Mouse (Mus musculus) spleen, adult 2 months (tissue): ENCODE data around the gene Ank2.

ENCODE experiments used
- CTCF ChIP-seq: fragments of 200-500 bp; IDR thresholded peaks from 2 replicates; pipeline ENCODE4 v1.5.1; 2011; ENCODE audit warnings: mild to moderate bottlenecking, inconsistent platforms; ENCODE audit not compliant: insufficient read depth, insufficient read length, insufficient replicate concordance; ENCODE audit errors: extremely low read depth
- POLR2A ChIP-seq: fragments of 200-500 bp; IDR thresholded peaks from 2 replicates; pipeline ENCODE4 v1.6.1; 2011; ENCODE audit warnings: low read depth, low read length, inconsistent platforms

GRCm38 (mm10) chr3:127020167-127020566 lies 479.0 kb downstream of the Ank2 start:
- TF ChIP-seq CTCF (no peak), POLR2A (no peak)
